Mouse (Mus musculus): ENCODE results near the gene Cacna1d.
A peak's percentile ranks its signal among the peaks of the same experiment; 100 is the strongest.

Cacna1d gene

DNA sequence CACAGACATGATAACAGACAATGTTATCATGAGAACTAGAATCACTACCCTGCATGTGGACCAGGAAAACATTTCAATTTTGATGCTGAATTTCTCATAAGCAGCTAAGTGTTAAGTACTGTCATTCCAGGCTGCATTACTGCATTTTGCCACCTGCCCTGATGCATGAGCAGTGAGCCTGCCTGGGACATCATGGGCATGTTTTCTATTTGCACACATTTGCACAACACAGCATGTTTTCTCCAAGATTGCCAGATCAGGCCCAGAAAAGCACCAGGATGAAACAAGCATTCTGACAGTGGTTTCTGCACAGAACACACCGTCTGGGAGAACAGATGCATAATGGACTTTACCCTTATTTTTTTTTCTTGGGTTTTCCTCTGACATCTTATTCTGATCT lies 294.3 kb downstream of the Cacna1d start:
- DNase-seq = no peak

DNA sequence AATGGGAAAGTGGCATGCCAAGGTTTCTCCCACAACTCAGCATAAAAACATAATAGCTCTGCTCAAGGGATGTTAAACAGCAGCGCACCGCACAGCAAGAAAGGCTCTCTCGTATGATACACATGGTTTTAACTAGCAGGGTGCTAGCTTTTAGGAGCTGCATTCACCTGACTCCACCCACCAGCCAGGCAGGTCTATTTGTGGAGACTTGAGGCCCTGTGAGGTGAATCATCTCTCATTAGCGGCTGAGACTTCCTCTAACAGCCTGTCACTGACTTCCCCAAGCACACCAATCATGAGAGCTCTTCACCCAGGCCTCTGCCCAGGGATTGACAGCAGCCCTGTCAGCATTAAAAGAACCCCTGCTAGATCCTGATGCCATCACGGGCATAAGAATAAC lies 295.0 kb downstream of the Cacna1d start:
- peak; percentile 24 to 35 for DNase-seq

DNA sequence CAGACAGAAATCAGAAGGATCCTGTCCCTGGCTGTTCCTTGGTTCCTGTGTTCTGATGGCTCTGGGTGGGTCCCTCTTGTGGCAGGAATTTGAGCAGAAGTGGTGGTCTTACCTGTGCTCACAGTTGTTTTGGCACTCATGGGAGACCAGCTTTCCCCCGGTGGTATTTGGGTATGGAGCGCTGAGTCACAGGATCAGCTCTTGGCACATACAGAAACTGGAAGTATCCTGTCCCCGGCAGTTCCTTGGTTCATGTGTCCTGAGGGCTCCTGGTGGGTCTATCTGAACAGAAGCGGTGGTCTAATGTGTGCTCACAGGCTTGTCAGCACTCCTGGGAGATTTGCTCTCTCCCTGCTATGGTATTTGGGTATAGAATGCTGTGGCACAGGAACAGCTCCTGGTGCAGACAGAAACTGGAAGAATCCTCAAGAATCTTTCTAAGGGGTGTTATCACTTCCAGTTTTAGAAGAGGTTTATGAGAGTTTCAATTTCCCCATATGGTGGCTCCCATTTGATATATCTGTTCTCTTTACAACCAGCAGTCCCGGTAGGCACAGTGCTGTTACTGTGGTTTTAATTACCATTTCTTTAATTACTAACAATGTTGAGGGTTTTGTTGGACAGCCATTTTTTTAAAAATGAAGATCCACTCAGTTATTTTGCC lies 300.8 kb downstream of the Cacna1d start:
- DNase-seq = no peak

DNA sequence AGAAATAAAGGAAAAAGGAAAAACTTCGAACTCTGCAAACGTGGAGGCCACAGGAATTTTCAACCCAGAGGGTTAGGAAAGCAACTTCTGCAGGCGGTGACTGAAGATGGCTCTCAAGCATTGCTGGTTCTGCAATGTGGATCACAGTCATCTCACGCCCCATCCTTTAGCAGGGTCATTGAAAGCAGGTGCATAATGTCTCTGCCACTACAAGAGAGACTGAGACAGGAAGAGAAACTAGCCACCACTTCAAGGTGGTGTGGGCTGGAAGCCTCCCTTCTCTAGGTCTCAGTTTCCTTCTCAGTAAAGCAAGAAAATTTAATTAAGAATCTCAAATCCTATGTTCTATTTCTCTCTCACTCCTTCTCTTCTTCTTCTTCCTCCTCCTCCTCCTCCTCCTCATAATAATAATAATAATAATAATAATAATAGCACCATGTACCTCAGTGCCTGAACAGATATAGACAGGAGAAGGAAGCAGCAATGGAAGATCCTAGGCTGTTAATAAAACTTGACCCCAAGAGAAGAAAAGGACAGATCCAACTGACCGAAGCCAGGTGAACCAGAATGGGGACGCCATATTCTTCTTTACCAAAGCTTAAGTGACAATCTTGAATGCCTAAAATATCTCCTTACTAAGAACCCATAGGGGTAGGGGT lies 305.5 kb downstream of the Cacna1d start:
- DNase-seq = no peak

DNA sequence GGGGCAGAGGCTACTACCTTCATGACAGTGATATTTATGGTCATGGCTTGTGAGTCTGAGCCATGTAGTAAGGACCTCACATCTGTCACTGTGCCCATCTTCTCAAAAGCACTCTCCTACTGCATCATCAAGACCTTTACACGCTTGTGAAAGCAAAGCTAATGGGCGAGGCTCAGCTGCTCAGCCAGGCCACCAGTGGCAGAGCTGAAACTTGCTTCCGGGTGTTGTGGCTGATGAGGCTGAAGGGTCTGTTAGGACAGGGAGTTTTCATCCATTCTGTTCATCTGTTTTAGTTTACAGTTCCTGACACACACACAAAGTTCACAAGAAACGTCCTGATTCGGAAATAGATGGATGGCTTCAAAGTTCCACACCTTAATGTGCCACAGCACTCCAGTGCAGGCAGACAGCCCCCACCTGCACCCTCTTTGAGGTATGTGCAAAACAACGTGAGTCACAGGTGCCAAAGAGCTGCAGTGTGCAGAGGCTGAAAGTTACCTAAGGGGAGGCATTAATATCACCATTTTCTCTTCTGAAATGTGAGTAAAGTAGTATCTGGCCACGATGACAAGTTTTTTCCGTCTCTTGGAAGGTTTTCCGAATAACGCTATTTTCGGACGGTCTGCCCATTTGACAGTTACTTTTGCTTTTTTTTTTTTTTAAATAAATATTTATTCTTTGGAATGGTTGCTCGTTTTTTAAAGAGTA lies 306.7 kb downstream of the Cacna1d start:
- DNase-seq = no peak

- no peak for DNase-seq
Observed at GRCm38 (mm10) chr14:30184013-30184412, 307.2 kb downstream of the Cacna1d start.

- no peak for DNase-seq
Observed at GRCm38 (mm10) chr14:30182624-30183524, 308.4 kb downstream of the Cacna1d start.

DNA sequence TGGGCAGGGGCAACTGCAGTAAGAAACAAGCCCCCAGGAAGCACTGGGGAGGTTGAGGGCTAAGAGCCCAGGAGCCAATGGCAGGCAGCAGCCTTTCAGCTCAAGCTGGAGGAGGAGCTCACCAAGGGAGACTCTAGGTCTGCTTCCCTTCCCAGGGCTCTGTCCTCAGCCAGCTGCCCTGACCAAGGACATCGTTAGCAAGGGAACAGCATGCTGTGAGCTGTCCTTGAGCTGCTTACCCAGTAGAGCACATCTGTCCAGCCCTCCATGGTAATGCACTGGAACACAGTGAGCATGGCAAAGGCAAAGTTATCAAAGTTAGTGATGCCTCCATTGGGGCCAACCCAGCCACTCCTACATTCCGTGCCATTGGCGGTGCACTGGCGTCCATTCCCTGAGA lies 312.9 kb downstream of the Cacna1d start:
- no peak for DNase-seq

GRCm38 (mm10) chr14:30177850-30178249 lies 313.4 kb downstream of the Cacna1d start:
- DNase-seq = peak; percentile 23 to 41

GRCm38 (mm10) chr14:30175362-30175761 lies 315.9 kb downstream of the Cacna1d start:
- no peak for DNase-seq

GRCm38 (mm10) chr14:30172821-30173755 lies 318.2 kb downstream of the Cacna1d start:
- no peak for DNase-seq

- DNase-seq = no peak
Observed at GRCm38 (mm10) chr14:30171593-30171992, 319.7 kb downstream of the Cacna1d start.

- DNase-seq = no peak
Observed at GRCm38 (mm10) chr14:30171008-30171407, 320.2 kb downstream of the Cacna1d start.

GRCm38 (mm10) chr14:30169455-30169854 lies 321.8 kb downstream of the Cacna1d start:
- no peak for DNase-seq

GRCm38 (mm10) chr14:30168902-30169301 lies 322.4 kb downstream of the Cacna1d start:
- no peak for DNase-seq

GRCm38 (mm10) chr14:30168387-30168786 lies 322.9 kb downstream of the Cacna1d start:
- no peak for DNase-seq

- no peak for DNase-seq
Observed at GRCm38 (mm10) chr14:30167606-30168005, 323.6 kb downstream of the Cacna1d start.

- DNase-seq = no peak
Observed at GRCm38 (mm10) chr14:30166036-30166435, 325.2 kb downstream of the Cacna1d start.

GRCm38 (mm10) chr14:30163733-30164708 lies 327.2 kb downstream of the Cacna1d start:
- DNase-seq = peak in 1 of 2 experiments; percentile 36

- no peak for DNase-seq
Observed at GRCm38 (mm10) chr14:30147774-30148173, 343.5 kb downstream of the Cacna1d start.

Measured in lung, postnatal 4 days (tissue).